Mouse (Mus musculus): ENCODE results near the gene Tmem81. TPM values are rescaled to one million over a fixed set of nuclear protein-coding genes. Genes with fewer than 3 reads are reported as not detected.

The Tmem81 gene
- polyA plus RNA-seq, 1 experiment from 2014 or later, result 1.1 TPM

DNA sequence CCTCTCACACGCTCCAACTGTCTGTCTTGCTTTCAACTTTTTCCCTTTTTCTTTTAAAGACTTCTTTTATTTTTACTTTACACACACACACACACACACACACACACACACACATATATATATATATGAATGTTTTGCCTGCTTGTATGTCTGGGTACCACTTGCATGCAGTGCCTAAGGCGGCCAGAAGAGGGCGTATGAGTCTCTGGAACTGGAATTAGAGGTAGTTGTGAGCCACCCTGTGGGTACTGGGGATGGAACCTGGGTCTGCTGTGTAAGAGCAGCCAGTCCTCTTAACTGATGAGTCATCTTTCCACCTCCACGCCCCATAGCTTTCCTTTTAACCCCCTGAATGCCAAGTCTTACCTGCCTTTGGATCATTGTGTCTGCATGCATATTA lies 17.9 kb downstream of the Tmem81 start:
- H3K36me3 ChIP-seq, result peaks cover 25% of the 10 kb centered on the region
- H3K9me3 ChIP-seq, result no peaks in the 10 kb centered on the region
- H3K4me1 ChIP-seq (replicated peaks), result peaks cover 22% of the 10 kb centered on the region
- peaks cover 14% of the 10 kb centered on the region for H3K27me3 ChIP-seq (ENCODE audit: insufficient read depth, poor library complexity, severe bottlenecking)
- WGBS, result 32% methylated on average over 4 of the region's 4 CpGs
- H3K4me3 ChIP-seq, result no peak overlapping the region
- no peak overlapping the region for H3K27ac ChIP-seq
- no peak for DNase-seq (ENCODE audit: low spot score)

DNA sequence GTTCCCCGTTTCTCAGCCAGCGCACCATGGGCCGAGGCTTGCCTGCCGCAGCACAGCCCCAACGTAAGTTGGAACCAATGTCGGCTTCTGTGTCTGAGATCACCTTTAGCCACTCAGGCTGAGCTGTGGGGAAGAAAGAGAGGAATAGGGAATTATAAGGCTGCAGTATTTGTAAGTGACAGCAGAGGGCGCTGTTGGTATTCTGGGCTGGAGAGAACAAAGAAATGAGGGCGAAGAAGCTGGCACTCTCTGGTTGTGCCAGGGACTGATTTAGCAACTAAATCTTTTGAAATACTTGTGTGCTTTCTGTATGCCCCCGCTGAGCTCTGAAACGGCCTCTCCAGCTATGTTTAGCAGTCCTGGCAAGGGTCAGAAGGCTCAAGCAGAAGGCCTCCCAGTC lies 19.8 kb downstream of the Tmem81 start:
- Histone ChIP-seq H3K27ac (peak overlapping the region; percentile 86), H3K9me3 (no peaks in the 10 kb centered on the region), H3K4me1 (replicated peaks) (peaks cover 29% of the 10 kb centered on the region), H3K4me3 (no peak overlapping the region), H3K36me3 (peaks cover 21% of the 10 kb centered on the region), H3K27me3 (ENCODE audit: insufficient read depth, poor library complexity, severe bottlenecking) (peaks cover 14% of the 10 kb centered on the region)
- 11% methylated on average over 10 of the region's 10 CpGs for WGBS
- DNase-seq (ENCODE audit: low spot score), result peak; percentile 72

DNA sequence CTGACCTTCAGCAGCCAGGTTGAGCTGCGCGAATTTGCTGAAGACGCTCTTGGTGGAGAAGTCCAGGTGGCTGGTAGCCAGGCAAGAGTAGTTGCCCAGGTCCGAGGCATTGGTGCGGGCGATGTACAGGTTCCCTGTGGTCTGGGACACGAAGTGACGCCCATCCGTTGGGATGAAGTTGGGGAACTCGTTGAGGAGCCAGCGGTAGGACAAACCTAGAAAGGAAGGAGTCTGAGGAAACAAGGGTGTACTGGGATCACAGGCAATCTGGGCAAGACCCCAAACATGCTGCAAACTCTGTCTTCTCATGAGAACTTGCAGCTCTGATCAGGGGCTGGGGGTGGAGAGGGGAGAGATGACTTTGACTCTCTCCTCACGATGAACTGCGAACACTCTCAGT lies 22.0 kb downstream of the Tmem81 start:
- Histone ChIP-seq H3K27me3 (ENCODE audit: insufficient read depth, poor library complexity, severe bottlenecking) (peaks cover 23% of the 10 kb centered on the region), H3K36me3 (peaks cover 10% of the 10 kb centered on the region; the same call in 1 of the 2 replicates), H3K27ac (no peak overlapping the region), H3K4me3 (no peak overlapping the region), H3K9me3 (no peaks in the 10 kb centered on the region), H3K4me1 (replicated peaks) (peaks cover 37% of the 10 kb centered on the region)
- no peak for DNase-seq (ENCODE audit: low spot score)
- 94% methylated on average over 13 of the region's 13 CpGs for WGBS

DNA sequence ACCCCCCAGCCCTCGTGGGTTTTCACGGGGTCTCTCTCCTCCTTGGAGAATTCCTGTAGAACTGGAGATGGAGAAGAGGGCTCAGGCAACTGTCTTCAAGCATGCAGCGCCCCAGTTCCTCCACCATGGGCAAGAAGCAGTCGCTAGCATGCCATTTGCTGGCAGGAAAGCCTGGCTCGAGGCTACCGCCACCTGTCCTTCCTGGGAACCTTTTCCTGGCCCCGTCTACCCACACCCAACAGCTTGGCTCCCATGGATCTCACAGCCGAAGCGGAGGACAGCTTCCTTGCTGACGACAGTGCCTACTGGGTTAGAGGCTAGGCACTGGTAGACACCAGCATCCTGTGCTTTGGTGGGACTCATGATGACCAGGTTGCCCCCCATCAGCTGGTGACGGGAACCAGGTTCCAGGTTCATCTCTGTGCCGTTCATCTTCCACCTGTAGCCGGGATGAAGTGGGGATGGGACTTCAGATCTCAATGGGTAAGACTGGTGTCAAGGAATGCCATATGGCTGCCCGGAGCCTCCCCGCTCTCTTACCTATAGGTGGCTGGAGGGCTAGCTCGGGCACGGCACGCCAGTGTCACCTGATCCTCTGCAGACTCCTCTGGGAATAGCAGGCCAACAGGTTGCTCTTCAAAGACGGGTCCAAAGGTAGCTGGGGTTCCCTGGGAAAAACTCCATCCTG lies 22.8 kb downstream of the Tmem81 start:
- DNase-seq (ENCODE audit: low spot score), result no peak
- H3K27me3 ChIP-seq (ENCODE audit: insufficient read depth, poor library complexity, severe bottlenecking), result peaks cover 29% of the 10 kb centered on the region
- no peak overlapping the region for H3K4me3 ChIP-seq
- H3K4me1 ChIP-seq (replicated peaks), result peaks cover 42% of the 10 kb centered on the region
- no peak overlapping the region for H3K27ac ChIP-seq
- no peaks in the 10 kb centered on the region for H3K9me3 ChIP-seq
- WGBS, result 87% methylated on average over 19 of the region's 19 CpGs
- peaks cover 10% of the 10 kb centered on the region; the same call in 1 of the 2 replicates for H3K36me3 ChIP-seq

DNA sequence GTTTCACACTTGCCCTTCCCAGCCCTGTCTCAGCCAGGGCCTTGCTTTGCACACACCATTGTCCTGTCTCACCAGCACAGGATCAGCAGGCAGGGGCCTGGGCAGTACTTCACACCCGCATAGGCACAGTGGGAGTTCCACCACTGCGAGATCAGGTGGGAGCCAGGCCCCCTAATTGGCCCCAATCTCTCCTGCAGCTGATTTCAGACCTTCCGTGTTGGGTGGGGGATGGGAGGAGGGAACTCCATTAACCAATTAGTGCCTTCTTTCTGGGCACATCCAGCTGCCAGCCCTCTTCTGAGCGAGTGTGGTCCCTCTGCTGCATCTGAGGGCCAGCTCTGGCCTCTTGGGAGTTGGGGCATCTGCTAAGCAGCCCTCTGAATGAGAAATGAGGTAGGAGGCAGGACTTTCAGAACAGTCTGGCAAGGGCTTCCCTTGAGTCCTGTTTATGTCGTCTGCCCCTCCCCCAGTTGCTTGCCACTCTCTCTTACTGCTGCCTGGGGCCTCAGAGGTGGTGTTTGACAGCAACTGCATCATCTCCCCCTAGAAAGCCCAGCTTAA lies 24.7 kb downstream of the Tmem81 start:
- Histone ChIP-seq H3K4me3 (no peak overlapping the region), H3K4me1 (replicated peaks) (peaks cover 53% of the 10 kb centered on the region), H3K27me3 (ENCODE audit: insufficient read depth, poor library complexity, severe bottlenecking) (peaks cover 38% of the 10 kb centered on the region), H3K36me3 (peaks cover 10% of the 10 kb centered on the region; the same call in 1 of the 2 replicates), H3K27ac (peak overlapping the region; percentile 66), H3K9me3 (no peaks in the 10 kb centered on the region)
- DNase-seq (ENCODE audit: low spot score), result peak; percentile 66
- 3% methylated on average over 5 of the region's 5 CpGs for WGBS

DNA sequence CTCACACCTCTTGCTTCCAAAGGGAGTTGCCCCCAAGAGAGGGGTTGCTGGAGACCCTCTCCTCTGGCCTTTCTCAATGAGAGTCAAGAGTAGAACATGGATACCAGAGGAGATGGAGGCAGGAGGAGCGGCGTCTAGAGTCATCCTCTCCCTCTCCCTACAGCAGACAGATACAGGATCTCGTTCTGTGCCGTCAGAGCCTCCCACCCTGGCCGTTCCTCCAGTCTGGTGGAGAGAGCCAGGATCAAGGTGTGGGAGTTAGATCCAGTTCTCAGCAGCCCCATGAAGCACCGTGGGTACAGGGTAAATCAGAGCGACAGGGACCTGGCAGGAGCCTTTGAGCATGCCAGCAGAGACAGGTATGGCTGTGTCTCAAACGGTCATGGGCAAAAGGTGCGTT lies 26.5 kb downstream of the Tmem81 start:
- Histone ChIP-seq H3K4me3 (no peak overlapping the region), H3K4me1 (replicated peaks) (peaks cover 49% of the 10 kb centered on the region), H3K27me3 (ENCODE audit: insufficient read depth, poor library complexity, severe bottlenecking) (peaks cover 45% of the 10 kb centered on the region), H3K27ac (peak overlapping the region; percentile 46; the same call in 1 of the 2 replicates), H3K9me3 (no peaks in the 10 kb centered on the region), H3K36me3 (peaks cover 14% of the 10 kb centered on the region; the same call in 1 of the 2 replicates)
- 71% methylated on average over 9 of the region's 9 CpGs for WGBS
- DNase-seq (ENCODE audit: low spot score), result no peak

DNA sequence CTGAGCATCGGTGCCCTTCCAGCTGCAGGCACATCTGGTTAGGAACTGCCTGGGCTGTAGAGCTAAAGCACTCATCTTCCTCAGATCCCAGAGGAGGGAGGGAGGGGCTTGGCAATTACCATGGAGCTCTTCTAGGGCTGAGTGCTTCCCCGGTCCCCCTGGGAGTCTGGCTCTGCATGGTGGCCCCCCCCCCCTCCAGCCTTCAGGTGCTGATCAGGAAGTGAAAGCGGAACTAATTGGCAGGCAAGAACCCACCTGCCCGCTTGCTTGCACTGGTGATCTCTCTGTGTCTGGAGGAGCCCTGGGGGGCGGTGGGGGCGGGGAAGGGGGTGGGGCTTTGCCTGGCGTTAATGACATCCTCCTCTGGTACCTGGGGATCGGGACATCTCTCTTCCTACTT lies 27.8 kb downstream of the Tmem81 start:
- H3K36me3 ChIP-seq, result 0 out of 2 replicates have a peak, but pooled peaks cover 6% of the 10 kb centered on the region
- no peak overlapping the region for H3K4me3 ChIP-seq
- H3K27me3 ChIP-seq (ENCODE audit: insufficient read depth, poor library complexity, severe bottlenecking), result peaks cover 49% of the 10 kb centered on the region
- H3K4me1 ChIP-seq (replicated peaks), result peaks cover 56% of the 10 kb centered on the region
- H3K9me3 ChIP-seq, result no peaks in the 10 kb centered on the region
- no peak for DNase-seq (ENCODE audit: low spot score)
- H3K27ac ChIP-seq, result peak overlapping the region; percentile 45; the same call in 1 of the 2 replicates
- WGBS, result 5% methylated on average over 8 of the region's 8 CpGs

DNA sequence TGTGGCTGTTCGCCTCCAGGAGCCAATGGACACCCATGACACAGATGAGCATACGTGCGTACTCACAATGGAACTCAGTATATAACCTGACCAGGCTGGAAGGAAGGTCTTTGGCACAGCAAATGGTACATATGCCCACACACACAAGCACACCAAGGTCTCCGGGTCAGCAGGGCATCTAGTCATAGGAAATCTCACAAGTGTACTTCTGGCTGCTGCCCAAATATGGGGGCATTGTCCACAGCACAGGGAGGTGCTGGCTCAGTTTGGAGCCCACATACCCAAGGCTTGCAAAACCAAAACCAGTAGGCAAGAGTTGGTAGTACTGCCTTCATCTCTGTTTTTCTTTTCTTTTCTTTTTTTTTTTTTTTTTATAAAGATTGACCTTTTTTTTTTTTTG lies 29.5 kb downstream of the Tmem81 start:
- H3K27me3 ChIP-seq (ENCODE audit: insufficient read depth, poor library complexity, severe bottlenecking), result peaks cover 66% of the 10 kb centered on the region
- peaks cover 59% of the 10 kb centered on the region for H3K4me1 ChIP-seq (replicated peaks)
- H3K27ac ChIP-seq, result no peak overlapping the region
- 89% methylated on average over 4 of the region's 4 CpGs for WGBS
- H3K36me3 ChIP-seq, result 0 out of 2 replicates have a peak, but pooled peaks cover 4% of the 10 kb centered on the region
- no peak overlapping the region for H3K4me3 ChIP-seq
- H3K9me3 ChIP-seq, result no peaks in the 10 kb centered on the region
- no peak for DNase-seq (ENCODE audit: low spot score)

DNA sequence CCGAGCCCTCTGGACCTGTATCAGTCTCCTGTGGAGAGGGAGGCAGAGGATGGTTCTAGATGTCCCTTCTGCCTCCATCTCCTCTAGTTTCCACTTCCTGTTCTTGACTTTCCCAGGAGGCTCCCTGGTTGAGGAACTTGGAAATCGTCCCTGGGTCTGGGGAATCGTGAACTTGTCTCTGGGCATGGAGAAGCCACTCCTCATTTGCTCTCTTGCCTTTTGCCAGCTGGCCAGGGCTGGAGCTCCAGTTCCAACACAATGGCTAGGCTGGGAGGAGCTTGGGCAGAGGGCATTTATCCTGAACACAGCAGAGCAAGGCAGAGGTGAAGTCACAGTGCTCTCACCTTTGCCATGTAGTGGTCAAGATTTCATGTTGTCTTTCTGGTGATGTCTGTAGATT lies 30.4 kb downstream of the Tmem81 start:
- WGBS, result 85% methylated on average over 3 of the region's 3 CpGs
- no peak overlapping the region for H3K27ac ChIP-seq
- 0 out of 2 replicates have a peak, but pooled peaks cover 4% of the 10 kb centered on the region for H3K36me3 ChIP-seq
- H3K4me1 ChIP-seq (replicated peaks), result peaks cover 59% of the 10 kb centered on the region
- peaks cover 75% of the 10 kb centered on the region for H3K27me3 ChIP-seq (ENCODE audit: insufficient read depth, poor library complexity, severe bottlenecking)
- no peaks in the 10 kb centered on the region for H3K9me3 ChIP-seq
- no peak overlapping the region for H3K4me3 ChIP-seq
- DNase-seq (ENCODE audit: low spot score), result no peak

DNA sequence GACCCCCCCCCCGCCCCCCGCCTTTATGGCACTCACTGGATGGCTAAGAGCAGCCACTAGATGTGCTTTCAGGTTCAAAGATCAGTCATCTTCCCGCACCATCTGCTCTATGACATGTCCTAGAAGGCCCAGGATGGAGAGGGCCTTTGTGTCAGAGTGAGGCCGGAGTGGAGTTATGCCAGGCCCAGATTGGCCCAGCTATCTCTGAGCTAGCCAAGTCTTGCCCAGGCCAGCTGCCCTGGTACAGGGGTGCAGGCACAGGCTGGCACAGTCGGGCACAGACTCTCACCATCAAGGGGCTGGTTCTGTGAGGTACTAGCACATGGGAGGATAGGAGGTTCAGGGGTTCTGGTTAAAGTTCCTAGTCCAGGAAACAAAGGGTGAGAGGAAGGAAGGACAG lies 31.7 kb downstream of the Tmem81 start:
- DNase-seq (ENCODE audit: low spot score), result no peak
- 0 out of 2 replicates have a peak overlapping the region, but pooled peaks have one; percentile 43 for H3K27ac ChIP-seq
- H3K9me3 ChIP-seq, result no peaks in the 10 kb centered on the region
- WGBS, result 84% methylated on average over 5 of the region's 5 CpGs
- H3K4me3 ChIP-seq, result no peak overlapping the region
- H3K36me3 ChIP-seq, result 0 out of 2 replicates have a peak, but pooled peaks cover 4% of the 10 kb centered on the region
- H3K4me1 ChIP-seq (replicated peaks), result peaks cover 63% of the 10 kb centered on the region
- peaks cover 77% of the 10 kb centered on the region for H3K27me3 ChIP-seq (ENCODE audit: insufficient read depth, poor library complexity, severe bottlenecking)

DNA sequence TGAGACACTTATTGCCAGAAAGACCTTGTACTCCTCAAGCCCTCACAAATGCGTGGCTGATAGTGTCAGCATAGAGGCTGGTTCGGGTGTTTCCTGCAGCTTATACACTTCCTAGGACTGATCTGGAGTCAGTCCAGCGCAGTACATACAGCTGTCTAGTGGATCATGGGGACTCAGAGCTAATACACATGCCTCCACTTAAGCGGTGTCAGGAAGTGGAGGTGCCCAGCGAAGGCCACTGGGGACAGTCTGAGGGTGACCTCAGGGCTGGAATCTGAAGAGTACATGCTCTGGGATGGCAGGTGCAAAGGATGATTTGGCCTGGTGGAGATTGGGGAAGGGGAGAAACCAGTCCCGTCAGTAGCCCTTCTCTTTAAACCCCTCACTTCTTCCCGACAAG lies 34.7 kb downstream of the Tmem81 start:
- Histone ChIP-seq H3K4me1 (replicated peaks) (peaks cover 45% of the 10 kb centered on the region), H3K27me3 (ENCODE audit: insufficient read depth, poor library complexity, severe bottlenecking) (peaks cover 83% of the 10 kb centered on the region), H3K27ac (peak overlapping the region; percentile 81; the same call in 1 of the 2 replicates), H3K36me3 (0 out of 2 replicates have a peak, but pooled peaks cover 4% of the 10 kb centered on the region), H3K9me3 (no peaks in the 10 kb centered on the region), H3K4me3 (peak overlapping the region; percentile 56)
- no peak for DNase-seq (ENCODE audit: low spot score)
- 66% methylated on average over 7 of the region's 7 CpGs for WGBS

DNA sequence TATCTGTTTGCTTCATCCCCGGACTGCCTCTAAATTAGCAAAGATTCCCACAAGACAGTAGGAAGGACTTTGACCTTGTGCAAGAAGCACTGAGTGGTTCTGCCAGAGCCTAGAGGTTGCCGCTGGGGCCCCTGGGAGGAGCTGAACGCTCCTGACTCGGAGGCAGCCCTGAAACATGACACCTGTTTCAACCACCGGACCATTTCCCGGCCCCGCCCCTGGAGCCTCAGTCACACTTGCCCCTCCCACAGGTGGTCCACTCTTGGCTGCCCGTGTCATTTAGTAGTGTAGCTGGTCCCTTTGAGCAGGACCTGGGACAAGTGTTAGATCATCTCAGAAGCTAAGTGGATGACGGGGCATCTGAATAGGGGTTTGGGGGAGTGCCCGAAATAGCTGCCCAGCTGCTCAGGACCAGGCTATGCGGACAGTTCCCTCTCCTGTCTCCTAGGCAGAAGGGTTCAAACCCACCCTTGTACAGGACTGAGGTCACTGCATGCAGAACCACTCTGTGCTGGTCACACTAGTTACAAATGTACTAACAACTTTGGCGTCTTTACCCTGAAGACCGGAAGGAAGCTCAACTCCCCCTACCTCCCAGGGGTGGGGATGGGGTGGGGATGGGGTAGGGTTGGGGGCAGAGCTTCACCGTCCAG lies 35.3 kb downstream of the Tmem81 start:
- Histone ChIP-seq H3K27ac (peak overlapping the region; percentile 81), H3K4me1 (replicated peaks) (peaks cover 45% of the 10 kb centered on the region), H3K36me3 (0 out of 2 replicates have a peak, but pooled peaks cover 2% of the 10 kb centered on the region), H3K4me3 (peak overlapping the region; percentile 56), H3K9me3 (no peaks in the 10 kb centered on the region), H3K27me3 (ENCODE audit: insufficient read depth, poor library complexity, severe bottlenecking) (peaks cover 86% of the 10 kb centered on the region)
- DNase-seq (ENCODE audit: low spot score), result peak; percentile 62
- WGBS, result 3% methylated on average over 14 of the region's 14 CpGs

Measured in hindbrain, embryonic 10.5 days (tissue).